Mouse (Mus musculus) limb, embryonic 10.5 days (tissue): ENCODE measurements at regions not wholly inside any gene's neighbourhood (a gene's known extent, or its start where the extent isn't known, plus 50 kb on each side); places are given as distances from the start of the nearest gene placed in this dataset.

Experiments used
- DNase-seq: peaks from one replicate; pipeline ENCODE4 v3.0.0-alpha.2; 2017; ENCODE audit warnings: low spot score
- H3K27ac ChIP-seq: fragments of 300-500 bp; sonication (generic); 2 replicates; pipeline ENCODE4 v1.5.1; 2016; ENCODE audit warnings: mild to moderate bottlenecking
- H3K27me3 ChIP-seq: fragments of 300-500 bp; sonication (generic); 2 replicates; pipeline ENCODE4 v1.6.1; 2016; ENCODE audit warnings: low read depth, mild to moderate bottlenecking; ENCODE audit not compliant: poor library complexity, severe bottlenecking
- H3K36me3 ChIP-seq: fragments of 300-500 bp; sonication (generic); 2 replicates; pipeline ENCODE4 v1.6.1; 2016; ENCODE audit warnings: mild to moderate bottlenecking, moderate library complexity
- H3K4me1 ChIP-seq: fragments of 300-500 bp; sonication (generic); 2 replicates; pipeline ENCODE4 v1.6.1; 2016
- H3K4me3 ChIP-seq: fragments of 300-500 bp; sonication (generic); 2 replicates; pipeline ENCODE4 v1.5.1; 2016; ENCODE audit warnings: mild to moderate bottlenecking, moderate library complexity
- H3K9me3 ChIP-seq: fragments of 300-500 bp; sonication (generic); replicated peaks from 2 replicates; pipeline ENCODE4 v1.6.1; 2016; ENCODE audit warnings: mild to moderate bottlenecking
- WGBS: fragments of 180-500 bp; shearing (Covaris S2); methylation state at CpG from one replicate; pipeline ENCODE4 v1.1.7; 2016; 5-methylcytosine and 5-hydroxymethylcytosine counted together

DNA sequence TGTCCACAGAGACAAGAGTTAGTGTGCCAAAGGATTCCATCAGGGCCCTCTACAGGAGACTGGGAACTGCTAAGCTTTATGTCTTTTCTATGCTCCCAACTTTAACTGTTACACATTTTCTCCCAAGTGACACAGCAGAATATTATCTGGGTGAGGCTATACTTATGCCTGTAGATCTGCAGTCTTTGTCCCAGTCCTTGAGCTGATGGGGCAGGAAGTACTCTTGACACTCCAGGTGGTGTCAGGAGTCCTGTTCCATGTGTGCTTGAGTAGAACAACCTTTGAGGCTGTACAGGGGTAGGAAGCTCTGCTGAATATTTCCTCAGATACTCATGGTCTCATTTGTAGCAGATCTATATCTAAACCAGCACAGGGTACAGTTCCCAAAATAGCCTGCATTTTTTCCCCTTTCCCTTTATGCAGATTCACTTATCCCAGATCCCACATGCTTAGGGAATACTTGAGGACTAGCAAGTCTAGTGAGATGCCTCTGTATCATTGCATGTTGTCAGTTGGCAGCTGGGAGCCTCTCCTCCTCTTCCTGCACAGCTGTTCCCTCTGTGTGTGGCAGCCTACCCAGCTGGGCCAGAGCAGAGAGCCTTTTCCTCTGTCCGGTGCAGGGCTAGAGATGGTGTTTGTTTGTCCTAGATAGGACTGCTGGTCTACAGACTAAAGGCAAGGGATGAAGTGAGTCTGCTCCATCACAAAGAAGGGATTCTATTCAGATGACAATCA is 85.2 kb upstream of the Rgs17 start:
- Histone ChIP-seq H3K4me1 (no peaks in the 10 kb centered on the region), H3K27ac (no peak overlapping the region), H3K4me3 (no peak overlapping the region), H3K36me3 (no peaks in the 10 kb centered on the region), H3K27me3 (no peaks in the 10 kb centered on the region), H3K9me3 (no peaks in the 10 kb centered on the region)
- DNase-seq = no peak
- 69% methylated on average over 1 of the region's 1 CpGs for WGBS

GRCm38 (mm10) chr10:5981433-5981832 is 59.2 kb upstream of the Rgs17 start:
- Histone ChIP-seq H3K27me3 (no peaks in the 10 kb centered on the region), H3K9me3 (0 out of 2 replicates have a peak, but pooled peaks cover under 1% of the 10 kb centered on the region)
- no peak for DNase-seq

DNA sequence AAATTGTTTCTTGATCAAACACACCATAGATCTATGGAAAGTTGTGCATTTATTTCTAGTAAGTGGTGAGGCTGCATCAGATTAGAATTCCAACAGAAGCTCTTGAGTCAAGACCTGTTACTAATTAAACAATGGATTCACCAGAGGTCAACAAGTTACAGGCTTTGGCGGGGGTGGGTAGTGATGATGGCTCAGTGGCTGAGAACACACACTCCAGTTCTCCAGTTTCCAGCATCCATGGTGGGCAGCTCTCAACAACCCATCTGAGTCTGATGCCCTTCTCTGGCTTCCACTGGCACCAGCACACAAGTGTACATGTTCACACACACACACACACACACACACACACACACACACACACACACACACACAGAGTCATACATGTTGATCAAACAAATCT is 56.3 kb upstream of the Rgs17 start:
- WGBS = 73% methylated on average over 1 of the region's 1 CpGs
- DNase-seq = no peak
- Histone ChIP-seq H3K27me3 (no peaks in the 10 kb centered on the region), H3K9me3 (0 out of 2 replicates have a peak, but pooled peaks cover 2% of the 10 kb centered on the region), H3K36me3 (no peaks in the 10 kb centered on the region), H3K27ac (no peak overlapping the region), H3K4me3 (no peak overlapping the region), H3K4me1 (no peaks in the 10 kb centered on the region)

More at GRCm38 (mm10) chr10:5981433-5981832, 59.2 kb upstream of the Rgs17 start:
- Histone ChIP-seq H3K4me3 (no peak overlapping the region), H3K36me3 (no peaks in the 10 kb centered on the region), H3K27ac (no peak overlapping the region), H3K4me1 (no peaks in the 10 kb centered on the region)
- WGBS = 94% methylated on average over 1 of the region's 1 CpGs
